Mouse (Mus musculus) neural tube, embryonic 15.5 days (tissue): ENCODE results near the gene Neu1. TPM values are rescaled to one million over a fixed set of nuclear protein-coding genes. Genes with fewer than 3 reads are reported as not detected.

Experiments used
- ATAC-seq: fragments of 200-750 bp; cut with Nextera tagmentation; 2 replicates; pipeline ENCODE4 v1.8.0; 2017; ENCODE audit warnings: mild to moderate bottlenecking, moderate TSS enrichment, moderate library complexity; ENCODE audit not compliant: low FRiP score
- H3K27ac ChIP-seq: fragments of 300-500 bp; sonication (generic); replicated peaks from 2 replicates; pipeline ENCODE4 v1.5.1; 2015; ENCODE audit warnings: mild to moderate bottlenecking, inconsistent platforms
- H3K27me3 ChIP-seq: fragments of 300-500 bp; sonication (generic); replicated peaks from 2 replicates; pipeline ENCODE4 v1.6.1; 2015; ENCODE audit warnings: inconsistent platforms
- H3K36me3 ChIP-seq: fragments of 300-500 bp; sonication (generic); 2 replicates; pipeline ENCODE4 v1.6.1; 2015; ENCODE audit warnings: inconsistent platforms
- H3K4me1 ChIP-seq: fragments of 300-500 bp; sonication (generic); 2 replicates; pipeline ENCODE4 v1.6.1; 2015; ENCODE audit warnings: inconsistent platforms
- H3K4me2 ChIP-seq: fragments of 300-500 bp; sonication (generic); 2 replicates; pipeline ENCODE4 v1.6.1; 2015; ENCODE audit warnings: inconsistent platforms, mild to moderate bottlenecking, moderate library complexity
- H3K4me3 ChIP-seq: fragments of 300-500 bp; sonication (generic); replicated peaks from 2 replicates; pipeline ENCODE4 v1.5.1; 2015; ENCODE audit warnings: mild to moderate bottlenecking, inconsistent platforms
- H3K9ac ChIP-seq: fragments of 300-500 bp; sonication (generic); replicated peaks from 2 replicates; pipeline ENCODE4 v1.6.1; 2015; ENCODE audit warnings: mild to moderate bottlenecking, inconsistent platforms
- H3K9me3 ChIP-seq: fragments of 300-500 bp; sonication (generic); replicated peaks from 2 replicates; pipeline ENCODE4 v1.6.1; 2016; ENCODE audit warnings: inconsistent platforms
- WGBS: fragments of 180-500 bp; shearing (Covaris S2); methylation state at CpG from one replicate; pipeline ENCODE4 v1.1.7; 2015; ENCODE audit warnings: mixed read lengths; 5-methylcytosine and 5-hydroxymethylcytosine counted together
- polyA plus RNA-seq: library from polyadenylated mRNA; unstranded; fragments of >200 nt; fragmentation: Nextera tagmentation; extraction: Ambion mirVana; gene quantifications from 2 replicates; pipeline ENCODE4 v1.2.1, GENCODE M21; 2015

Gene Neu1
- polyA plus RNA-seq, 1 experiment from 2014 or later, result 39.1 TPM

DNA sequence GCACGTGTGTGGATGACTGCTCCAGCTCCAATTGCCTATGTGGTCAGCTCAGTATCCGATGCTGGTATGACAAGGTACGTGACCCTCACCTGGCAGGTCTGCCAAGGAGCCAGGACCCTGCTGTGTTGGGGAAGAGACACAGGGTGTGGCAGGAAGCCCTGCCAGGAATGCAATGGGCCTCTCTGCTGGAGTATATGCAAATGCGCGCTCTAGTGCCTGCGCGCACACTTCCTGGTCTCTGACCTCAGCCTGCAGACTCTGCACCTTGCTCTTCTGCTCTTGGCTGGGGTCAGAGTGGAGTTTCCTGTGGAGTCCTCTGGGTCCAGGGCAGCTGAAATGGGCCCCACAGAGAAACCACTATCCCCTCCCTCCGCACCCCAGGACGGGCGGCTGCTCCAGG lies 20.1 kb upstream of the Neu1 start:
- H3K9me3 ChIP-seq, result no peaks in the 10 kb centered on the region
- H3K4me3 ChIP-seq, result no peak overlapping the region
- no peak overlapping the region for H3K27ac ChIP-seq
- H3K27me3 ChIP-seq, result no peaks in the 10 kb centered on the region
- no peak for ATAC-seq
- H3K9ac ChIP-seq, result no peak overlapping the region
- peaks cover 78% of the 10 kb centered on the region for H3K36me3 ChIP-seq
- WGBS, result 93% methylated on average over 10 of the region's 10 CpGs
- H3K4me1 ChIP-seq, result no peaks in the 10 kb centered on the region
- H3K4me2 ChIP-seq, result no peak overlapping the region

- H3K9me3 ChIP-seq, result no peaks in the 10 kb centered on the region
- WGBS, result 53% methylated on average over 5 of the region's 5 CpGs
Observed at GRCm38 (mm10) chr17:34911945-34912351, 19.1 kb upstream of the Neu1 start.

DNA sequence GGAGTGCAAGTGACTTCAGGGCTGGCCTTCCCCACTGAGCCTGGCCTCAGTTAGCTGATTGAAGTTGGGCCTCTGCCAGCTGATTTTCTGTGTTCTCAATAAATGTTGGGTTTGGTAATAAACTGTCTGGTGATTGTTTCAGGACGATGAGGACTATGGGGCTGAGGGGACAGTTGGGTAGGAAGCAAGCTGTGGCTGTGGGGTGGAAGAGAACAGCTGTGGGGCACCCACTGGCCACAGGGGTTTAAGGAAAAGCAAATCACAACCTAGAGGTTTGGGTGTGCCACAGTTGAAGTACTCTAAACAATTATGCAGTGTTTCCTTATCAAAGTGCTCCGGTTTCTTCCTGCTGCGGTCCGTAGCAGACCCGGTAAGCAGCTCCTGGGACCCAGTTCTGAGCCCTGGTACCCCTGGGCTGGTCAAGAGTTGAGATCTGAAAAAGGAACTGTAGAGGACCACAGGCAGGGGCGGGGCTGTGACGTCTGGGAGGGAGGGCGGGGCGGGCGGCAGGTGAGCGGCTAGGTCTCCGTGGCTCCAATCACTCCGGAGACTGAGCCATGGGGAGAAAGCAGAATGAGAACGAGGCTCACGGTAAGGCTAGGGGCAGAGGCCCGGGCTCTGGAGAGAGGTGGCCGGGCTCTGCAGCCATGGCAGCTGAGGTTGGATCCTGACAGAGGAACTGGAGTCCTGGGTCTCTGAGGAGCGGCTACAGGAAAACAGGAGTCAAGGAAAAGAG lies 17.0 kb upstream of the Neu1 start, which contains the start of gene Slc44a4:
Gene Slc44a4, plus strand, starts transcription at position 537 of the 736 bp plus-strand sequence.
- Histone ChIP-seq H3K27ac (no peak within 1 kb of the TSS), H3K4me1 (no peaks in the 10 kb centered on the region), H3K4me2 (no peak within 1 kb of the TSS), H3K9me3 (no peaks in the 10 kb centered on the region), H3K36me3 (peaks cover 47% of the 10 kb centered on the region), H3K27me3 (no peaks in the 10 kb centered on the region), H3K4me3 (no peak within 1 kb of the TSS), H3K9ac (no peak within 1 kb of the TSS)
- ATAC-seq, result no peak
- 44% methylated on average over 18 of the region's 18 CpGs for WGBS

More at GRCm38 (mm10) chr17:34911945-34912351, 19.1 kb upstream of the Neu1 start:
- no peak overlapping the region for H3K27ac ChIP-seq
- no peak overlapping the region for H3K4me2 ChIP-seq
- ATAC-seq, result peak; percentile 26; the same call in 1 of the 2 replicates
- H3K4me3 ChIP-seq, result no peak overlapping the region
- H3K36me3 ChIP-seq, result peaks cover 69% of the 10 kb centered on the region
- H3K9ac ChIP-seq, result no peak overlapping the region
- H3K27me3 ChIP-seq, result no peaks in the 10 kb centered on the region
- no peaks in the 10 kb centered on the region for H3K4me1 ChIP-seq

DNA sequence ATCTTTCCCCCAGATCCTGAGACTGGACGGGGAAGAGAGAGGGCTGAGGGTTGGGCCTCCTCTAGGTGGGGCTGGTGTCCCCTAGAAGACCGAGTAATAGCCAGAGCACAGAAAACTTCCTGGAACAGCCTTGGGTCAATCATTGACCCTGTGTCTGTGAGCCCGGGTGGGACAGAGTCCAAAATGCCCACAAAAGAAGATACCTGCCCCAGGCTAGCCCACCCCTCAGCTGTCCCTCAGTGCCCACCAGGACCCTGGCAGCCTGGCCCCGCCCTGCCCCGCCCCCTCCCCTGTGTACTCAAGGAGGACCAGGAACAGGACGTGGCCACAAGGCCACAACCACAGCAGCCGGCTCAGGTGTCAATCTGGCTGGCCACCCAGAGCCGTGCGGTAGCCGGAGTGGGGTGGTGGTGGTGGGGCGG lies 15.6 kb upstream of the Neu1 start:
- Histone ChIP-seq H3K4me2 (no peak overlapping the region), H3K36me3 (peaks cover 34% of the 10 kb centered on the region), H3K9ac (no peak overlapping the region), H3K4me1 (no peaks in the 10 kb centered on the region), H3K27me3 (no peaks in the 10 kb centered on the region), H3K4me3 (no peak overlapping the region), H3K27ac (no peak overlapping the region), H3K9me3 (no peaks in the 10 kb centered on the region)
- 19% methylated on average over 11 of the region's 11 CpGs for WGBS
- no peak for ATAC-seq

DNA sequence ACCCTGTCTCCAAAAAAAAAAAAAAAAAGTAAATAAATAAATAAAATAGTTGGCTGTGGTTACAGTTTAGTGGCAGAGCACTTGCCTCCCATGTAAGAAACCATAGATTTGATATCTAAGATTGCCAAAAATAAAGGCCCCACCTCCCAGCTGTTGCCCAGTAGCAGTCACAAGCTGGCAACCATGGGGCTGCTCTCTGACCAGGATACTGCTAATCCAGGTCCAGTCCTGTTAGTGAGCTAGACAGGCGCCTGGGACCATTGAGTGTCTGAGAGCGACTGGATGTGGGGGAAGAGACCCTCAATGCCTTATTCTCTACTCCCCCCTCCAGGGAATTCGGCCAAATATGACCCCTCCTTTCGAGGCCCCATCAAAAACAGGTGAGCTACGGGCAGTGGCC lies 14.7 kb upstream of the Neu1 start:
- ATAC-seq, result no peak

DNA sequence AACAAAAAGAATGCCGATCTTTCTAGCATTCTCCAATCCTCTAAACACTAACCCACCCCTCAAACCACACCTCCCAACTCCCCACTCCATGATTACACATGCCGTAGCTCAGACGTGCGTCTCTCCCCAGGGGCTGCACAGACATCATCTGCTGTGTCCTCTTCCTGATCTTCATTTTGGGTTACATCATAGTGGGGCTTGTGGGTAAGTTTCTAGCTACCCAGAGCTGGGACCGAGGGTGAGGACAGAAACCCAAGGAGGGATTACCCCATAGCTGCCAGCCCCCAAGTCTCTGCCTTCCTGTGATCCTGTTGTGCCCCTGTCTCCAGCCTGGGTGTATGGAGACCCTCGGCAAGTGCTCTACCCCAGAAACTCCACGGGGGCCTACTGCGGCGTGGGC lies 13.9 kb upstream of the Neu1 start:
- 71% methylated on average over 9 of the region's 9 CpGs for WGBS
- H3K4me3 ChIP-seq, result no peak overlapping the region
- no peak overlapping the region for H3K27ac ChIP-seq
- no peaks in the 10 kb centered on the region for H3K27me3 ChIP-seq
- H3K9ac ChIP-seq, result no peak overlapping the region
- peaks cover 16% of the 10 kb centered on the region for H3K36me3 ChIP-seq
- no peak overlapping the region for H3K4me2 ChIP-seq
- H3K9me3 ChIP-seq, result no peaks in the 10 kb centered on the region
- no peaks in the 10 kb centered on the region for H3K4me1 ChIP-seq
- no peak for ATAC-seq

More for the DNA sequence above, 14.7 kb upstream of the Neu1 start:
- Histone ChIP-seq H3K27ac (no peak overlapping the region), H3K36me3 (peaks cover 25% of the 10 kb centered on the region), H3K4me1 (no peaks in the 10 kb centered on the region), H3K9me3 (no peaks in the 10 kb centered on the region), H3K27me3 (no peaks in the 10 kb centered on the region), H3K4me3 (no peak overlapping the region), H3K9ac (no peak overlapping the region), H3K4me2 (no peak overlapping the region)
- WGBS, result 86% methylated on average over 5 of the region's 5 CpGs

DNA sequence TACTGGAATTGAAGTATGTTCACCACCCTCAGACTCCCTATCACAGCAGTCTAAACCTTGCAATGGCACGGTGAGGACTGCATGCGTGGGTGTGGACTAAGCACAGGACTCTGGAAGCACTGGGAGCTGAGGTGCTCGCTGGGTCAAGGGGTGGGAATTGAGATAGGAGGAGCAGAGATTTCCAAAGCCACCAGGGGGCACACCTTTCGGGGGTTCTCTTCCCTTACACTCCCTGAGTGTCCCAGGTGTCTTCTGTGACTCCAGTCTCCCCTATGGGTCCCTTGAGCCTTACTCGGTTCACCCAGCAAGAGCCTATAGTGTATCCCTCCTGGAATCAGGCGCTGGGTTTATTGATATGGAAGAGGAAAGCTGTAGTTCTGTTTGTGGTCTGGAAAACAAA lies 8.1 kb upstream of the Neu1 start:
- 52% methylated on average over 6 of the region's 6 CpGs for WGBS

DNA sequence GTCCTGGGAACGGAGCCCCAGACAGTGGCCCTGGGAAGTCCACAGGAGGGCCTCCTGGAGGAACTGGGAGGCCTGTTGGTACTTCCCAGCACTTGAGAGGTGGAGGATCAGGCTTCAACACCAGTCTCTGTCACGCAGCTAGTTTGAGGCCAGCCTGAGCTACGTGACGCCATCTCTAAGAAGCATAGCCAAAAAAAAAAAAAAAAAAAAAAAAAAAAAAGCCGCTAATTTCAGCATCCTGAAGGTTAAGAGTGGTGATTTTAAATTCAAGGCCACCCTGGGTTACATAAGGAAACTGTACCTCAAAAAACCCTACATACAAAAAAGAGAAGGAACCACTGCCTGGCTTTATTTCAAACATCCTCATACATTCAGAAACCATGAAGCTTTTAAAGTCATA lies 6.8 kb upstream of the Neu1 start:
- 57% methylated on average over 5 of the region's 5 CpGs for WGBS
- Histone ChIP-seq H3K4me1 (no peaks in the 10 kb centered on the region), H3K36me3 (no peaks in the 10 kb centered on the region), H3K4me3 (no peak overlapping the region), H3K27me3 (no peaks in the 10 kb centered on the region), H3K4me2 (no peak overlapping the region), H3K9me3 (no peaks in the 10 kb centered on the region), H3K9ac (no peak overlapping the region), H3K27ac (no peak overlapping the region)
- ATAC-seq, result no peak

More for the DNA sequence above, 8.1 kb upstream of the Neu1 start:
- H3K27ac ChIP-seq, result no peak overlapping the region
- H3K36me3 ChIP-seq, result no peaks in the 10 kb centered on the region
- no peaks in the 10 kb centered on the region for H3K4me1 ChIP-seq
- H3K4me2 ChIP-seq, result no peak overlapping the region
- H3K9me3 ChIP-seq, result no peaks in the 10 kb centered on the region
- ATAC-seq, result no peak
- no peaks in the 10 kb centered on the region for H3K27me3 ChIP-seq
- H3K9ac ChIP-seq, result no peak overlapping the region
- H3K4me3 ChIP-seq, result no peak overlapping the region

DNA sequence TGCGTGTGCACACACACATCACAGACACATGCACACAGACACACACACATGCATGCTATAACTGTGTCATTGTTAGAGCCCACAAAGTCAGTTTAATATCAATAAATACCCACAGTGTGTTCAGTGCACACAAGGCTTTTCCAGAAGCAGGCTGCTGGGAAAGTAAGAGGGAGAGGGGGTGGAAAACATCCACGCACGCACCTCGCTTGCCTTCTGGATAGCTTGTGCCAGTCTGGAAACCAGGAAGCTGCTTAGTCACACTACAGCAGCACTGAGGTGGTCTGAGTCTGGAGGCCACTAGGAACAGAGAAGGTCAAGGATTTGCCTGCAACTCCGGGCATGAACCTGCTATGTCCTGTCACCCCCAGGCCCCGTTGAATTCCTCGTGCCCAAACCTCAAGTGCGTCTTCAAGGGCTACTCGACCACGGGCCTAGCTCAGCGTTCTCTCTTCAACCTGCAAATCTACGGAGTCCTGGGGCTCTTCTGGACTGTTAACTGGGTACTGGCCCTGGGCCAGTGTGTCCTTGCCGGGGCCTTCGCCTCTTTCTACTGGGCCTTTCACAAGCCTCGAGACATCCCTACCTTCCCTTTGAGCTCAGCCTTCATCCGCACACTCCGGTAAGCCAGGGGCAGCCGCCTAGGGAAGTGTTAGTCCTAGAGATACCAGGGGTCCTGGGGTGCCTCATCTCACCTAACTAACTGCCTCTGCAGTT lies 3.6 kb upstream of the Neu1 start:
- 89% methylated on average over 18 of the region's 18 CpGs for WGBS

DNA sequence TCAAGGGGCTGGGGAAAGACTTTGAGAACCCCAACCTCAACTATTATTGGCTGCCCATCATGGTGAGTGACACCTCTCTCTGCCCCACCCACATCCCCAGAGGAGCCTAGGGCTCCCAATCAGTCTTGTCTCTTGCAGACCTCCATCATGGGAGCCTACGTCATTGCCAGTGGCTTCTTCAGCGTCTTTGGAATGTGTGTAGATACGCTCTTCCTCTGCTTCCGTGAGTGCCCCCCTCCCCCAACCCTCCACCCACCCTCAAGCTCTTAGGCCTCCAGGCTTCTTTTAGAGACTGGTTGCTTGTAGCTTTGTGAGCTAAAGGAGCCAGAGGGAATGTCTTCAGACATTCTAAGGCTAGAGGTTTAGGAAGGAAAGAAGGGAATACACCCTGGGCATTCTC lies 2.2 kb upstream of the Neu1 start:
- no peak overlapping the region for H3K4me3 ChIP-seq
- peaks cover 12% of the 10 kb centered on the region for H3K4me1 ChIP-seq
- H3K9ac ChIP-seq, result no peak overlapping the region
- no peak overlapping the region for H3K4me2 ChIP-seq
- H3K36me3 ChIP-seq, result no peaks in the 10 kb centered on the region; the same call in 1 of the 2 replicates
- no peak for ATAC-seq
- no peaks in the 10 kb centered on the region for H3K9me3 ChIP-seq
- H3K27me3 ChIP-seq, result no peaks in the 10 kb centered on the region
- WGBS, result 75% methylated on average over 4 of the region's 4 CpGs
- H3K27ac ChIP-seq, result no peak overlapping the region

More for the DNA sequence above, 3.6 kb upstream of the Neu1 start:
- H3K9me3 ChIP-seq, result no peaks in the 10 kb centered on the region
- no peak for ATAC-seq
- peaks cover 10% of the 10 kb centered on the region for H3K4me1 ChIP-seq
- no peaks in the 10 kb centered on the region for H3K36me3 ChIP-seq
- H3K27me3 ChIP-seq, result no peaks in the 10 kb centered on the region
- no peak overlapping the region for H3K4me3 ChIP-seq
- no peak overlapping the region for H3K9ac ChIP-seq
- H3K27ac ChIP-seq, result no peak overlapping the region
- no peak overlapping the region for H3K4me2 ChIP-seq

GRCm38 (mm10) chr17:34931735-34932098 lies 664 bp downstream of the Neu1 start:
- Histone ChIP-seq H3K4me2 (peak overlapping the region; percentile 93), H3K27me3 (no peaks in the 10 kb centered on the region), H3K36me3 (peaks cover 20% of the 10 kb centered on the region), H3K9ac (peak overlapping the region; percentile 91), H3K27ac (peak overlapping the region; percentile 81), H3K4me1 (peaks cover 14% of the 10 kb centered on the region), H3K9me3 (no peaks in the 10 kb centered on the region), H3K4me3 (peak overlapping the region; percentile 83)
- ATAC-seq, result peak; percentile 68
- 9% methylated on average over 14 of the region's 14 CpGs for WGBS

- peak overlapping the region; percentile 91 for H3K9ac ChIP-seq
- H3K4me3 ChIP-seq, result peak overlapping the region; percentile 83
- H3K9me3 ChIP-seq, result no peaks in the 10 kb centered on the region
- peaks cover 20% of the 10 kb centered on the region for H3K36me3 ChIP-seq
- peaks cover 14% of the 10 kb centered on the region for H3K4me1 ChIP-seq
- H3K27me3 ChIP-seq, result no peaks in the 10 kb centered on the region
- ATAC-seq, result no peak
- peak overlapping the region; percentile 93 for H3K4me2 ChIP-seq
- H3K27ac ChIP-seq, result no peak overlapping the region
- WGBS, result 87% methylated on average over 8 of the region's 8 CpGs
Observed at GRCm38 (mm10) chr17:34932287-34932686, 1.2 kb downstream of the Neu1 start.
